Comparison of ENCODE assay signal across 9 mouse cellular contexts in genomic region chr11:95392708-95393499, GRCm38 (mm10). TPM values are rescaled to one million over a fixed set of nuclear protein-coding genes. Genes with fewer than 3 reads are reported as not detected.
DNase-seq lines count a peak whose midpoint lies in the region; ATAC-seq and TF ChIP-seq lines count a peak whose summit lies in the region.
"Had no signal": no experiment of that assay in that cellular context is flagged by ENCODE, and none has a peak within 500 bp of the region (broad histone marks: within the 10 kb centered on the region; RNA-seq: fewer than 3 reads in every experiment).

No protein-coding gene starts in this region.

- 0 out of 2 replicates have a peak, but pooled peaks cover under 1% of the 10 kb centered on the region for H3K27me3 ChIP-seq in hindbrain, embryonic 10.5 days (ENCODE audit: insufficient read depth, poor library complexity, severe bottlenecking)
- H3K27me3 ChIP-seq in hindbrain, embryonic 13.5 days = 0 out of 2 replicates have a peak, but pooled peaks cover 4% of the 10 kb centered on the region
- no peaks in the 10 kb centered on the region for H3K27me3 ChIP-seq in embryonic facial prominence, embryonic 10.5 days (replicated peaks; ENCODE audit: low read depth, poor library complexity, severe bottlenecking)
- H3K27me3 ChIP-seq in forebrain, embryonic 14.5 days (replicated peaks; ENCODE audit: control insufficient read depth, insufficient read depth, low read length) = no peaks in the 10 kb centered on the region
- no peaks in the 10 kb centered on the region for H3K27me3 ChIP-seq in thymus, adult 2 months (ENCODE audit: control insufficient read depth, insufficient read depth, low read length)

- peaks cover 53% of the 10 kb centered on the region for H3K36me3 ChIP-seq in hindbrain, embryonic 10.5 days
- H3K36me3 ChIP-seq in hindbrain, embryonic 13.5 days = peaks cover 55% of the 10 kb centered on the region
- peaks cover 53% of the 10 kb centered on the region for H3K36me3 ChIP-seq in embryonic facial prominence, embryonic 10.5 days (replicated peaks)
- H3K36me3 ChIP-seq in forebrain, embryonic 14.5 days (ENCODE audit: control insufficient read depth, insufficient read depth, low read length) = peaks cover 48% of the 10 kb centered on the region
- H3K36me3 ChIP-seq in thymus, adult 2 months (ENCODE audit: control insufficient read depth, insufficient read depth, low read length) = peaks cover 14% of the 10 kb centered on the region

- TF ChIP-seq POLR2A in thymus, adult 2 months (IDR thresholded peaks at IDR 0.05; ENCODE audit: control insufficient read depth, extremely low read depth, insufficient read depth, low read length, poor library complexity) = no peak

- no peak for ATAC-seq in hindbrain, embryonic 13.5 days (ENCODE audit: low FRiP score)
- no peak for ATAC-seq in forebrain, embryonic 14.5 days

- peaks cover 23% of the 10 kb centered on the region for H3K4me1 ChIP-seq in hindbrain, embryonic 10.5 days (replicated peaks)
- peaks cover 12% of the 10 kb centered on the region for H3K4me1 ChIP-seq in hindbrain, embryonic 13.5 days (replicated peaks)
- H3K4me1 ChIP-seq in embryonic facial prominence, embryonic 10.5 days = peaks cover 30% of the 10 kb centered on the region
- H3K4me1 ChIP-seq in forebrain, embryonic 14.5 days (ENCODE audit: control insufficient read depth, insufficient read depth, low read length) = peaks cover 7% of the 10 kb centered on the region; the same call in 1 of the 2 replicates
- peaks cover 21% of the 10 kb centered on the region for H3K4me1 ChIP-seq in thymus, adult 2 months (replicated peaks; ENCODE audit: control insufficient read depth, insufficient read depth, low read length)

- DNase-seq in hindbrain, embryonic 10.5 days (ENCODE audit: low spot score) = no peak
- DNase-seq in embryonic facial prominence, embryonic 10.5 days (ENCODE audit: low spot score) = no peak
- DNase-seq in forebrain, embryonic 14.5 days (ENCODE audit: low spot score) = no peak
- peak; percentile 37 for DNase-seq in thymus, adult 2 months
- DNase-seq in embryo, embryonic 10.5 days (ENCODE audit: low spot score) = no peak
- DNase-seq in gastrocnemius, postnatal 25 days = no peak
- DNase-seq: kidney, adult 11 months; lung, postnatal 14 days had no signal

- H3K4me2 ChIP-seq in hindbrain, embryonic 13.5 days = no peak overlapping the region
- no peak overlapping the region for H3K4me2 ChIP-seq in forebrain, embryonic 14.5 days (ENCODE audit: low read length)

- no peak for TF ChIP-seq CTCF in thymus, adult 2 months (IDR thresholded peaks at IDR 0.05; ENCODE audit: borderline replicate concordance, control insufficient read depth, extremely low read depth, insufficient read depth, low read length, poor library complexity)

- no peaks in the 10 kb centered on the region for H3K9me3 ChIP-seq in hindbrain, embryonic 10.5 days
- H3K9me3 ChIP-seq in hindbrain, embryonic 13.5 days = no peaks in the 10 kb centered on the region
- H3K9me3 ChIP-seq in embryonic facial prominence, embryonic 10.5 days = no peaks in the 10 kb centered on the region
- no peaks in the 10 kb centered on the region for H3K9me3 ChIP-seq in forebrain, embryonic 14.5 days (replicated peaks; ENCODE audit: control insufficient read depth, low read length)

- peak overlapping the region; percentile 53; the same call in 1 of the 2 replicates for H3K27ac ChIP-seq in hindbrain, embryonic 10.5 days
- H3K27ac ChIP-seq in hindbrain, embryonic 13.5 days = no peak overlapping the region
- peak overlapping the region; percentile 31 for H3K27ac ChIP-seq in embryonic facial prominence, embryonic 10.5 days (replicated peaks)
- peak overlapping the region; percentile 59; the same call in 1 of the 2 replicates for H3K27ac ChIP-seq in forebrain, embryonic 14.5 days (ENCODE audit: low read depth, low read length)
- H3K27ac ChIP-seq in thymus, adult 2 months (ENCODE audit: control insufficient read depth, insufficient read depth, low read length) = peak overlapping the region; percentile 88

- 76% methylated on average over 11 of the region's 11 CpGs for WGBS in hindbrain, embryonic 10.5 days
- 79% methylated on average over 11 of the region's 11 CpGs for WGBS in hindbrain, embryonic 13.5 days
- WGBS in embryonic facial prominence, embryonic 10.5 days = 74% methylated on average over 11 of the region's 11 CpGs
- WGBS in forebrain, embryonic 14.5 days = 76% methylated on average over 11 of the region's 11 CpGs
- WGBS in thymus, adult 2 months = 58% methylated on average over 11 of the region's 11 CpGs

- H3K9ac ChIP-seq in hindbrain, embryonic 13.5 days = no peak overlapping the region
- H3K9ac ChIP-seq in forebrain, embryonic 14.5 days (ENCODE audit: low read length) = peak overlapping the region; percentile 25; the same call in 1 of the 2 replicates

- H3K4me3 ChIP-seq in hindbrain, embryonic 10.5 days = no peak overlapping the region
- no peak overlapping the region for H3K4me3 ChIP-seq in hindbrain, embryonic 13.5 days
- no peak overlapping the region for H3K4me3 ChIP-seq in embryonic facial prominence, embryonic 10.5 days
- no peak overlapping the region for H3K4me3 ChIP-seq in forebrain, embryonic 14.5 days (ENCODE audit: low read depth, low read length)
- H3K4me3 ChIP-seq in thymus, adult 2 months (ENCODE audit: control insufficient read depth, insufficient read depth, low read length) = no peak overlapping the region

RNA-seq across cellular contexts. Expression of gene Slc35b1, which starts 8.4 kb away (rescaled TPM):
- polyA plus RNA-seq in hindbrain, embryonic 10.5 days (2016; fragmentation: Nextera tagmentation; extraction: Ambion mirVana) = 119 TPM in 2 replicates
- 133 and 135 TPM in 2 replicates for polyA plus RNA-seq in hindbrain, embryonic 13.5 days (2015; fragmentation: Nextera tagmentation; extraction: Ambion mirVana)
- polyA plus RNA-seq in embryonic facial prominence, embryonic 10.5 days (2016; fragmentation: Nextera tagmentation; extraction: Ambion mirVana) = 116 and 122 TPM in 2 replicates
- 168 and 174 TPM in 2 replicates for polyA plus RNA-seq in forebrain, embryonic 14.5 days (2014; fragmentation: Nextera tagmentation; extraction: Ambion mirVana)
- polyA plus RNA-seq in thymus, adult 2 months (2012; rRNA removed) = 89.3 and 107 TPM in 2 replicates
- total RNA-seq in gastrocnemius, postnatal 25 days (2021) = 10 to 100 TPM; 38.8 to 40.7 TPM

RNA-seq across cellular contexts. Expression of gene Spop, which starts 21.0 kb away (rescaled TPM):
- 143 and 167 TPM in 2 replicates for polyA plus RNA-seq in hindbrain, embryonic 10.5 days (2016; fragmentation: Nextera tagmentation; extraction: Ambion mirVana)
- 221 and 226 TPM in 2 replicates for polyA plus RNA-seq in hindbrain, embryonic 13.5 days (2015; fragmentation: Nextera tagmentation; extraction: Ambion mirVana)
- 135 TPM in 2 replicates for polyA plus RNA-seq in embryonic facial prominence, embryonic 10.5 days (2016; fragmentation: Nextera tagmentation; extraction: Ambion mirVana)
- 62.0 and 96.6 TPM in 2 replicates for polyA plus RNA-seq in forebrain, embryonic 14.5 days (2014; fragmentation: Nextera tagmentation; extraction: Ambion mirVana)
- polyA plus RNA-seq in thymus, adult 2 months (2012; rRNA removed) = 47.9 and 52.0 TPM in 2 replicates
- total RNA-seq in gastrocnemius, postnatal 25 days (2021) = 100 to 1,000 TPM; 176 to 216 TPM

RNA-seq across cellular contexts. Expression of gene Fam117a, which starts 56.1 kb away (rescaled TPM):
- polyA plus RNA-seq in hindbrain, embryonic 10.5 days (2016; fragmentation: Nextera tagmentation; extraction: Ambion mirVana) = 10.8 and 11.0 TPM in 2 replicates
- polyA plus RNA-seq in hindbrain, embryonic 13.5 days (2015; fragmentation: Nextera tagmentation; extraction: Ambion mirVana) = 3.5 TPM in 2 replicates
- polyA plus RNA-seq in embryonic facial prominence, embryonic 10.5 days (2016; fragmentation: Nextera tagmentation; extraction: Ambion mirVana) = 10.9 and 11.9 TPM in 2 replicates
- polyA plus RNA-seq in forebrain, embryonic 14.5 days (2014; fragmentation: Nextera tagmentation; extraction: Ambion mirVana) = 3.3 and 4.0 TPM in 2 replicates
- 204 and 224 TPM in 2 replicates for polyA plus RNA-seq in thymus, adult 2 months (2012; rRNA removed)
- 1 to 10 TPM; 4.2 to 4.5 TPM for total RNA-seq in gastrocnemius, postnatal 25 days (2021)

Comparison
In these comparisons a context has a peak if more than half of its experiments do, and no peak if none do; other contexts are left out.
1. RNA of gene Fam117a, which starts 56.1 kb away (polyA plus RNA-seq): 204 to 224 TPM in thymus, adult 2 months; 10.9 to 11.9 TPM in embryonic facial prominence, embryonic 10.5 days, 10.8 to 11.0 TPM in hindbrain, embryonic 10.5 days, 3.5 TPM in hindbrain, embryonic 13.5 days and 3.3 to 4.0 TPM in forebrain, embryonic 14.5 days; every median in the first group is over 10 times any median in the second.